Mouse (Mus musculus): ENCODE data around the gene Cip2a. TPM values are rescaled to one million over a fixed set of nuclear protein-coding genes. Genes with fewer than 3 reads are reported as not detected.
A peak's percentile ranks its signal among the peaks of the same experiment; 100 is the strongest.

Cip2a gene
- 24.1 and 25.0 TPM in 2 replicates for polyA plus RNA-seq (2015; fragmentation: Nextera tagmentation; extraction: Ambion mirVana)

GRCm38 (mm10) chr16:48993559-48994342 is at the start of gene Cip2a, which contains the start of gene Dzip3:
TSS of gene Cip2a (plus strand) at chr16:48994185.
TSS of gene Dzip3 (minus strand) at chr16:48994165.
- Histone ChIP-seq H3K4me3 (replicated peaks) (peak within 1 kb of the TSS; percentile 93), H3K9me3 (no peaks in the 10 kb centered on the region), H3K27ac (peak within 1 kb of the TSS; percentile 92), H3K4me2 (peak within 1 kb of the TSS; percentile 71), H3K9ac (peak within 1 kb of the TSS; percentile 93), H3K27me3 (replicated peaks) (no peaks in the 10 kb centered on the region), H3K4me1 (peaks cover 11% of the 10 kb centered on the region), H3K36me3 (no peaks in the 10 kb centered on the region)
- WGBS: under 1% methylated on average over 73 of the region's 74 CpGs
- peak; percentile 98 for ATAC-seq (ENCODE audit: insufficient read depth, low FRiP score, low read depth)

GRCm38 (mm10) chr16:48972996-48973395 is 21.0 kb upstream of the Cip2a start:
- Histone ChIP-seq H3K4me2 (no peak overlapping the region), H3K9me3 (no peaks in the 10 kb centered on the region), H3K9ac (no peak overlapping the region), H3K27me3 (replicated peaks) (no peaks in the 10 kb centered on the region), H3K4me1 (no peaks in the 10 kb centered on the region), H3K4me3 (replicated peaks) (no peak overlapping the region), H3K27ac (no peak overlapping the region), H3K36me3 (no peaks in the 10 kb centered on the region)
- ATAC-seq (ENCODE audit: insufficient read depth, low FRiP score, low read depth): no peak
- 94% methylated on average over 2 of the region's 2 CpGs for WGBS

- Histone ChIP-seq H3K27ac (no peak overlapping the region), H3K4me3 (replicated peaks) (no peak overlapping the region), H3K4me1 (no peaks in the 10 kb centered on the region), H3K9me3 (no peaks in the 10 kb centered on the region), H3K4me2 (no peak overlapping the region), H3K36me3 (no peaks in the 10 kb centered on the region), H3K9ac (no peak overlapping the region), H3K27me3 (replicated peaks) (no peaks in the 10 kb centered on the region)
- no peak for ATAC-seq (ENCODE audit: insufficient read depth, low FRiP score, low read depth)
- 97% methylated on average over 1 of the region's 1 CpGs for WGBS
Observed at GRCm38 (mm10) chr16:48973548-48973947, 20.4 kb upstream of the Cip2a start.

GRCm38 (mm10) chr16:48979965-48980364 is 14.0 kb upstream of the Cip2a start:
- no peak overlapping the region for H3K4me2 ChIP-seq
- no peak overlapping the region for H3K4me3 ChIP-seq (replicated peaks)
- no peak overlapping the region for H3K27ac ChIP-seq
- ATAC-seq (ENCODE audit: insufficient read depth, low FRiP score, low read depth): no peak
- H3K9me3 ChIP-seq: no peaks in the 10 kb centered on the region
- H3K27me3 ChIP-seq (replicated peaks): no peaks in the 10 kb centered on the region
- H3K36me3 ChIP-seq: no peaks in the 10 kb centered on the region
- H3K4me1 ChIP-seq: no peaks in the 10 kb centered on the region
- no peak overlapping the region for H3K9ac ChIP-seq

GRCm38 (mm10) chr16:48985034-48985627 is 8.9 kb upstream of the Cip2a start:
- ATAC-seq (ENCODE audit: insufficient read depth, low FRiP score, low read depth): no peak
- no peak overlapping the region for H3K4me2 ChIP-seq
- no peaks in the 10 kb centered on the region for H3K9me3 ChIP-seq
- H3K27me3 ChIP-seq (replicated peaks): no peaks in the 10 kb centered on the region
- H3K4me3 ChIP-seq (replicated peaks): no peak overlapping the region
- no peak overlapping the region for H3K9ac ChIP-seq
- H3K36me3 ChIP-seq: no peaks in the 10 kb centered on the region
- 54% methylated on average over 5 of the region's 5 CpGs for WGBS
- no peaks in the 10 kb centered on the region for H3K4me1 ChIP-seq
- H3K27ac ChIP-seq: no peak overlapping the region

GRCm38 (mm10) chr16:48989700-48990099 is 4.3 kb upstream of the Cip2a start:
- ATAC-seq (ENCODE audit: insufficient read depth, low FRiP score, low read depth): no peak
- no peak overlapping the region for H3K9ac ChIP-seq
- H3K27ac ChIP-seq: no peak overlapping the region
- no peaks in the 10 kb centered on the region for H3K27me3 ChIP-seq (replicated peaks)
- 0 out of 2 replicates have a peak, but pooled peaks cover 1% of the 10 kb centered on the region for H3K4me1 ChIP-seq
- no peak overlapping the region for H3K4me2 ChIP-seq
- H3K4me3 ChIP-seq (replicated peaks): no peak overlapping the region
- no peaks in the 10 kb centered on the region for H3K36me3 ChIP-seq
- H3K9me3 ChIP-seq: no peaks in the 10 kb centered on the region

GRCm38 (mm10) chr16:48992437-48993230 is 1.4 kb upstream of the Cip2a start:
- H3K36me3 ChIP-seq: no peaks in the 10 kb centered on the region
- H3K4me3 ChIP-seq (replicated peaks): peak overlapping the region; percentile 93
- no peak overlapping the region for H3K27ac ChIP-seq
- no peak for ATAC-seq (ENCODE audit: insufficient read depth, low FRiP score, low read depth)
- 25% methylated on average over 10 of the region's 10 CpGs for WGBS
- peak overlapping the region; percentile 50 for H3K4me2 ChIP-seq
- no peaks in the 10 kb centered on the region for H3K27me3 ChIP-seq (replicated peaks)
- no peaks in the 10 kb centered on the region for H3K9me3 ChIP-seq
- peaks cover 11% of the 10 kb centered on the region for H3K4me1 ChIP-seq
- no peak overlapping the region for H3K9ac ChIP-seq

GRCm38 (mm10) chr16:48993231-48993558 is 790 bp upstream of the Cip2a start:
- Histone ChIP-seq H3K4me2 (peak overlapping the region; percentile 50), H3K27me3 (replicated peaks) (no peaks in the 10 kb centered on the region), H3K4me3 (replicated peaks) (peak overlapping the region; percentile 93), H3K36me3 (no peaks in the 10 kb centered on the region), H3K4me1 (peaks cover 11% of the 10 kb centered on the region), H3K9me3 (no peaks in the 10 kb centered on the region), H3K9ac (peak overlapping the region; percentile 93; the same call in 1 of the 2 replicates), H3K27ac (peak overlapping the region; percentile 92)
- ATAC-seq (ENCODE audit: insufficient read depth, low FRiP score, low read depth): no peak
- WGBS: 2% methylated on average over 9 of the region's 9 CpGs

- Histone ChIP-seq H3K9ac (peak overlapping the region; percentile 71), H3K4me1 (peaks cover 11% of the 10 kb centered on the region), H3K9me3 (no peaks in the 10 kb centered on the region), H3K4me2 (peak overlapping the region; percentile 71), H3K36me3 (no peaks in the 10 kb centered on the region), H3K27me3 (replicated peaks) (no peaks in the 10 kb centered on the region), H3K27ac (peak overlapping the region; percentile 48), H3K4me3 (replicated peaks) (peak overlapping the region; percentile 93)
- ATAC-seq (ENCODE audit: insufficient read depth, low FRiP score, low read depth): peak; percentile 36
- under 1% methylated on average over 18 of the region's 18 CpGs for WGBS
Observed at GRCm38 (mm10) chr16:48994343-48994693, 333 bp downstream of the Cip2a start.

GRCm38 (mm10) chr16:49004151-49004550 is 10.2 kb downstream of the Cip2a start:
- Histone ChIP-seq H3K36me3 (peaks cover 15% of the 10 kb centered on the region; the same call in 1 of the 2 replicates), H3K27me3 (replicated peaks) (no peaks in the 10 kb centered on the region), H3K9me3 (no peaks in the 10 kb centered on the region), H3K4me1 (no peaks in the 10 kb centered on the region), H3K4me2 (no peak overlapping the region), H3K9ac (no peak overlapping the region), H3K27ac (no peak overlapping the region), H3K4me3 (replicated peaks) (no peak overlapping the region)
- ATAC-seq (ENCODE audit: insufficient read depth, low FRiP score, low read depth): no peak
- 94% methylated on average over 5 of the region's 5 CpGs for WGBS

GRCm38 (mm10) chr16:49016620-49017332 is 22.8 kb downstream of the Cip2a start:
- Histone ChIP-seq H3K36me3 (peaks cover 4% of the 10 kb centered on the region; the same call in 1 of the 2 replicates), H3K9ac (no peak overlapping the region), H3K4me2 (no peak overlapping the region), H3K9me3 (no peaks in the 10 kb centered on the region), H3K27ac (no peak overlapping the region), H3K4me1 (no peaks in the 10 kb centered on the region), H3K27me3 (replicated peaks) (no peaks in the 10 kb centered on the region), H3K4me3 (replicated peaks) (no peak overlapping the region)
- WGBS: 81% methylated on average over 5 of the region's 5 CpGs
- ATAC-seq (ENCODE audit: insufficient read depth, low FRiP score, low read depth): no peak

All from stomach, embryonic 15.5 days (tissue).